Mouse (Mus musculus) hindbrain, postnatal 0 days (tissue): ENCODE measurements around the gene Olfm3. TPM values are rescaled to one million over a fixed set of nuclear protein-coding genes. Genes with fewer than 3 reads are reported as not detected.

Experiments used
- ATAC-seq: fragments of 200-750 bp; cut with Nextera tagmentation; 2 replicates; pipeline ENCODE4 v1.8.0; 2017; ENCODE audit warnings: mild to moderate bottlenecking, moderate TSS enrichment, moderate library complexity
- DNase-seq: peaks from one replicate; pipeline ENCODE4 v3.0.0-alpha.2; 2015; ENCODE audit warnings: low spot score
- H3K27ac ChIP-seq: fragments of 300-500 bp; sonication (generic); 2 replicates; pipeline ENCODE4 v1.5.1; 2014; ENCODE audit warnings: mild to moderate bottlenecking
- H3K27me3 ChIP-seq: fragments of 300-500 bp; sonication (generic); 2 replicates; pipeline ENCODE4 v1.6.1; 2014; ENCODE audit warnings: low read length, mixed read lengths; ENCODE audit not compliant: insufficient read depth
- H3K36me3 ChIP-seq: fragments of 300-500 bp; sonication (generic); 2 replicates; pipeline ENCODE4 v1.6.1; 2014; ENCODE audit warnings: low read length, mixed read lengths; ENCODE audit not compliant: insufficient read depth
- H3K4me1 ChIP-seq: fragments of 300-500 bp; sonication (generic); 2 replicates; pipeline ENCODE4 v1.6.1; 2014; ENCODE audit warnings: antibody characterized with exemption, low read length, mixed read lengths; ENCODE audit not compliant: insufficient read depth
- H3K4me2 ChIP-seq: fragments of 300-500 bp; sonication (generic); 2 replicates; pipeline ENCODE4 v1.6.1; 2014; ENCODE audit warnings: low read depth, mild to moderate bottlenecking, low read length, moderate library complexity, mixed read lengths
- H3K4me3 ChIP-seq: fragments of 300-500 bp; sonication (generic); 2 replicates; pipeline ENCODE4 v1.5.1; 2014; ENCODE audit warnings: low read length
- H3K9ac ChIP-seq: fragments of 300-500 bp; sonication (generic); replicated peaks from 2 replicates; pipeline ENCODE4 v1.6.1; 2014; ENCODE audit warnings: mild to moderate bottlenecking, low read length, moderate library complexity, mixed read lengths
- H3K9me3 ChIP-seq: fragments of 300-500 bp; sonication (generic); 2 replicates; pipeline ENCODE4 v1.6.1; 2016; ENCODE audit warnings: low read length, mixed read lengths
- CTCF ChIP-seq: IDR thresholded peaks from 2 replicates; pipeline ENCODE4 v1.5.1; 2016; ENCODE audit warnings: antibody characterized with exemption, control low read depth, low read depth
- WGBS: fragments of 180-500 bp; shearing (Covaris S2); extraction: QIAGEN DNeasy Blood & Tissue Kit; methylation state at CpG from one replicate; pipeline ENCODE4 v1.1.7; 2014; 5-methylcytosine and 5-hydroxymethylcytosine counted together
- polyA plus RNA-seq: library from polyadenylated mRNA; unstranded; fragments of >200 nt; fragmentation: Nextera tagmentation; extraction: Ambion mirVana; gene quantifications from 2 replicates; pipeline ENCODE4 v1.2.1, GENCODE M21; 2015
- total RNA-seq: library from RNA; depleted of rRNA; stranded (reverse); fragments of >200 nt; gene quantifications from 2 replicates; pipeline ENCODE4 v1.2.3, GENCODE M21; 2014

The Olfm3 gene
- total and polyA plus RNA-seq, 2 experiments from 2014 or later = 19.2 to 26.1 TPM

DNA sequence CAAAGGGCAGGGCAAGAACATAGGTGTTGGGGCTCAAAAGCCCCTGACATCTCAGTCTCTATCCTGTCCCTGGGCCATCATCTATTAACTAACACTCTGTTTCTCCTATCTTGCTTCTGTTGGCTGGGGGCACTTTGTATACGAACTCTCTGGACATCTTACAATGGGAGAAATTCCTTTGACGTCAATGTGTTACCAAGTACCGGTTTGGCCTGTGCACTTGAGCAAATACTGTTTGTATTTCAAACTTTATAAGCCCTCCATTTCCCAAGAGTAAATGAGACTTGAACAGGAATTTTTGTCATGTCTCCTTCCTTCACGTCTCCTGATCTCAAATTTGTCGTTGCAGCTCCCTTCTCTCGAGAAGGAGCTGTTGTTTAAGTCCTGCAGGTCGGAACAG, 270.7 kb downstream of the Olfm3 start:
- Histone ChIP-seq H3K27ac (no peak overlapping the region), H3K4me3 (no peak overlapping the region), H3K27me3 (no peaks in the 10 kb centered on the region), H3K9ac (no peak overlapping the region), H3K4me1 (no peaks in the 10 kb centered on the region), H3K9me3 (no peaks in the 10 kb centered on the region), H3K4me2 (no peak overlapping the region), H3K36me3 (no peaks in the 10 kb centered on the region)
- no peak for ATAC-seq
- 83% methylated on average over 7 of the region's 7 CpGs for WGBS
- no peak for TF ChIP-seq CTCF
- no peak for DNase-seq
